Mouse (Mus musculus) telencephalon, adult 2 months (tissue): ENCODE results near the gene Mtch2.

Experiments used
- DNase-seq: peaks from one replicate; pipeline ENCODE4 v3.0.0-alpha.2; 2011; ENCODE audit warnings: low read depth, low spot score

Gene Mtch2

DNA sequence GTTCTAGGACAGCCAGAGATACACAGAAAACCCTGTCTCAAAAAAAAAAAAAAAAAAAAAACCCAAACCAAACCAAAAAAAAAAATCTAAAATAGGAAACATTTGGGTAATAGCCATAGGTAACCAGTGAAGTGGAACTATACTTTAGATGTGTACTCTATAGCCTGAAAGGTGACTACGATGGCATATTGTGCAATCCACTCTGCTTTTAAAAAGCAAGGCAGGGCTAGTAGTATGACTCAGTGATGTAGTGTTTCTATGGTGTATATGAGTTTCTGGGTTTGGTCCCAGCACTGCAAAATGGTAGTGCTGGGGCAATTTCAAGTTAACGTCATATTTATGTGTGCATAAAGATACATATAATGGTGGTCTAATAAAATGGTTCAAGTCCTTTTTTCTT is 59.8 kb downstream of the Mtch2 start:
- DNase-seq, result no peak

GRCm38 (mm10) chr2:90910861-90911260 is 63.9 kb downstream of the Mtch2 start:
- no peak for DNase-seq

DNA sequence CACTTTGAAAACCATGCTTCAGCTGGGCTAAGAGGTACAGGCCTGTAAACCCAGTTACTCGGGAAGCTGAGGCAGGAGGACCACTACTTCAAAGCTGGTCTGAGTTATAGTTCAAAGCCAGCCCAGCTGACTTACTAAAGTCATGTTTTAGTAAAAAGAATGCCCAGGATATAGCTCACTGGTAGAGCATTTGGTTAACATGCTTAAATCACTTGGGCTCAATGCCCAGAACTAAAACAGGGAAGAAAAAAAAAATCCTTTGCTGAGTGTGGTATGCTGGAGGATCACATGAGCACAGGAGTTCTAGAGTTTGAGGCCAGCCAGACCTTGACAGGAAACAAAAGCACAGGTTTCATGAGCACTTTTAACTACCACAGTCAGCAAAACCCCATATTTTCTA is 64.7 kb downstream of the Mtch2 start:
- no peak for DNase-seq

- no peak for DNase-seq
Observed at GRCm38 (mm10) chr2:90913671-90914070, 66.7 kb downstream of the Mtch2 start.

- DNase-seq, result no peak
Observed at GRCm38 (mm10) chr2:90915516-90915915, 68.6 kb downstream of the Mtch2 start.
